Mouse (Mus musculus) liver, postnatal 0 days (tissue): ENCODE measurements at regions not wholly inside any gene's neighbourhood (a gene's known extent, or its start where the extent isn't known, plus 50 kb on each side); places are given as distances from the start of the nearest gene placed in this dataset.

Experiments
- ATAC-seq: fragments of 200-750 bp; cut with Nextera tagmentation; 2 replicates; pipeline ENCODE4 v1.8.0; 2017; ENCODE audit warnings: mild to moderate bottlenecking, moderate library complexity
- DNase-seq: peaks from one replicate; pipeline ENCODE4 v3.0.0-alpha.2; 2016
- H3K27ac ChIP-seq: fragments of 300-500 bp; sonication (generic); 2 replicates; pipeline ENCODE4 v1.5.1; 2014; ENCODE audit warnings: antibody characterized with exemption, moderate library complexity, mild to moderate bottlenecking, low read depth
- H3K27me3 ChIP-seq: fragments of 300-500 bp; sonication (generic); 2 replicates; pipeline ENCODE4 v1.6.1; 2014; ENCODE audit warnings: low read length, control low read depth, mixed read lengths; ENCODE audit not compliant: insufficient read depth
- H3K36me3 ChIP-seq: fragments of 300-500 bp; sonication (generic); replicated peaks from 2 replicates; pipeline ENCODE4 v1.6.1; 2014; ENCODE audit warnings: mild to moderate bottlenecking, control low read depth, low read length, moderate library complexity, mixed read lengths; ENCODE audit not compliant: insufficient read depth
- H3K4me1 ChIP-seq: fragments of 300-500 bp; sonication (generic); 2 replicates; pipeline ENCODE4 v1.6.1; 2014; ENCODE audit warnings: antibody characterized with exemption, mild to moderate bottlenecking, control low read depth; ENCODE audit not compliant: insufficient read depth
- H3K4me2 ChIP-seq: fragments of 300-500 bp; sonication (generic); 2 replicates; pipeline ENCODE4 v1.6.1; 2014; ENCODE audit warnings: low read depth, mild to moderate bottlenecking, low read length, moderate library complexity, mixed read lengths
- H3K4me3 ChIP-seq: fragments of 300-500 bp; sonication (generic); 2 replicates; pipeline ENCODE4 v1.5.1; 2014; ENCODE audit warnings: low read depth, low read length
- H3K9ac ChIP-seq: fragments of 300-500 bp; sonication (generic); replicated peaks from 2 replicates; pipeline ENCODE4 v1.6.1; 2014; ENCODE audit warnings: mild to moderate bottlenecking, moderate library complexity
- H3K9me3 ChIP-seq: fragments of 300-500 bp; sonication (generic); 2 replicates; pipeline ENCODE4 v1.6.1; 2016; ENCODE audit warnings: mild to moderate bottlenecking, control low read depth, low read length, mixed read lengths
- CTCF ChIP-seq: sonication (generic); IDR thresholded peaks from 2 replicates; pipeline ENCODE4 v1.5.1; 2016; ENCODE audit warnings: antibody characterized with exemption, low read depth
- EP300 ChIP-seq: IDR thresholded peaks from 2 replicates; pipeline ENCODE4 v1.6.1; 2016; ENCODE audit warnings: antibody characterized with exemption, low read depth, mild to moderate bottlenecking
- WGBS: fragments of 180-500 bp; shearing (Covaris S2); extraction: QIAGEN DNeasy Blood & Tissue Kit; methylation state at CpG from one replicate; pipeline ENCODE4 v1.1.7; 2014; ENCODE audit not compliant: insufficient replicate concordance; 5-methylcytosine and 5-hydroxymethylcytosine counted together

GRCm38 (mm10) chr6:73624211-73624610 lies 154.7 kb upstream of the 4931417E11Rik start:
- DNase-seq: no peak
- WGBS: 89% methylated on average over 1 of the region's 1 CpGs

GRCm38 (mm10) chr6:73621839-73622426 lies 152.5 kb upstream of the 4931417E11Rik start:
- DNase-seq (no peak), ATAC-seq (no peak)
- no peaks in the 10 kb centered on the region for H3K4me1 ChIP-seq
- H3K4me2 ChIP-seq: no peak overlapping the region
- H3K9ac ChIP-seq: no peak overlapping the region
- WGBS: 73% methylated on average over 4 of the region's 4 CpGs
- no peak overlapping the region for H3K27ac ChIP-seq
- no peaks in the 10 kb centered on the region for H3K9me3 ChIP-seq
- H3K36me3 ChIP-seq: no peaks in the 10 kb centered on the region
- no peak for TF ChIP-seq CTCF
- TF ChIP-seq EP300: no peak
- H3K27me3 ChIP-seq: no peaks in the 10 kb centered on the region
- no peak overlapping the region for H3K4me3 ChIP-seq

More at GRCm38 (mm10) chr6:73624211-73624610, 154.7 kb upstream of the 4931417E11Rik start:
- no peak overlapping the region for H3K4me2 ChIP-seq
- H3K27ac ChIP-seq: no peak overlapping the region
- no peaks in the 10 kb centered on the region for H3K9me3 ChIP-seq
- H3K4me3 ChIP-seq: no peak overlapping the region
- no peak overlapping the region for H3K9ac ChIP-seq
- no peaks in the 10 kb centered on the region for H3K4me1 ChIP-seq
- TF ChIP-seq CTCF: no peak
- no peaks in the 10 kb centered on the region for H3K36me3 ChIP-seq
- ATAC-seq: no peak
- no peaks in the 10 kb centered on the region for H3K27me3 ChIP-seq

GRCm38 (mm10) chr6:73612266-73612665 lies 142.8 kb upstream of the 4931417E11Rik start:
- Histone ChIP-seq H3K27me3 (no peaks in the 10 kb centered on the region), H3K27ac (no peak overlapping the region), H3K4me1 (no peaks in the 10 kb centered on the region), H3K9ac (no peak overlapping the region), H3K4me3 (no peak overlapping the region), H3K4me2 (no peak overlapping the region), H3K9me3 (no peaks in the 10 kb centered on the region), H3K36me3 (no peaks in the 10 kb centered on the region)
- no peak for TF ChIP-seq CTCF
- no peak for TF ChIP-seq EP300
- WGBS: 78% methylated on average over 3 of the region's 3 CpGs
- DNase-seq: no peak
- ATAC-seq: no peak

GRCm38 (mm10) chr6:73611839-73612238 lies 142.4 kb upstream of the 4931417E11Rik start:
- 74% methylated on average over 6 of the region's 6 CpGs for WGBS
- Histone ChIP-seq H3K4me2 (no peak overlapping the region), H3K4me3 (no peak overlapping the region), H3K4me1 (no peaks in the 10 kb centered on the region), H3K27ac (no peak overlapping the region), H3K9ac (no peak overlapping the region), H3K9me3 (no peaks in the 10 kb centered on the region), H3K27me3 (no peaks in the 10 kb centered on the region), H3K36me3 (no peaks in the 10 kb centered on the region)
- ATAC-seq: no peak
- no peak for DNase-seq
- TF ChIP-seq CTCF (no peak), EP300 (no peak)

GRCm38 (mm10) chr6:73610048-73610624 lies 140.7 kb upstream of the 4931417E11Rik start:
- no peak for TF ChIP-seq EP300
- no peak for TF ChIP-seq CTCF
- Histone ChIP-seq H3K9me3 (no peaks in the 10 kb centered on the region), H3K36me3 (no peaks in the 10 kb centered on the region), H3K4me2 (no peak overlapping the region), H3K4me3 (no peak overlapping the region), H3K27ac (no peak overlapping the region), H3K9ac (no peak overlapping the region), H3K4me1 (no peaks in the 10 kb centered on the region), H3K27me3 (no peaks in the 10 kb centered on the region)
- DNase-seq (no peak), ATAC-seq (no peak)
- 63% methylated on average over 2 of the region's 2 CpGs for WGBS

GRCm38 (mm10) chr6:73587686-73588085 lies 118.2 kb upstream of the 4931417E11Rik start:
- 61% methylated on average over 2 of the region's 2 CpGs for WGBS
- no peak overlapping the region for H3K27ac ChIP-seq
- H3K9ac ChIP-seq: no peak overlapping the region
- H3K36me3 ChIP-seq: no peaks in the 10 kb centered on the region
- DNase-seq (no peak), ATAC-seq (no peak)
- no peaks in the 10 kb centered on the region for H3K4me1 ChIP-seq
- TF ChIP-seq CTCF (no peak), EP300 (no peak)
- no peaks in the 10 kb centered on the region for H3K27me3 ChIP-seq
- no peaks in the 10 kb centered on the region for H3K9me3 ChIP-seq
- no peak overlapping the region for H3K4me3 ChIP-seq
- H3K4me2 ChIP-seq: no peak overlapping the region
